Mouse (Mus musculus) cerebellum, adult 2 months (tissue): ENCODE measurements around the gene Srsf2. TPM values are rescaled to one million over a fixed set of nuclear protein-coding genes. Genes with fewer than 3 reads are reported as not detected.

Experiments used
- DNase-seq, 2 experiments: peaks; one replicate each; pipeline ENCODE4 v3.0.0; 2021
- H3K27ac ChIP-seq: fragments of 200-500 bp; 2 replicates; pipeline ENCODE4 v1.5.1; 2012; ENCODE audit warnings: low read length, control low read depth, inconsistent platforms; ENCODE audit not compliant: insufficient read depth
- H3K27me3 ChIP-seq: fragments of 200-500 bp; 2 replicates; pipeline ENCODE4 v1.6.1; 2012; ENCODE audit warnings: inconsistent platforms, mild to moderate bottlenecking, low read length, moderate library complexity; ENCODE audit not compliant: control insufficient read depth, insufficient read depth
- H3K4me1 ChIP-seq: fragments of 200-500 bp; 2 replicates; pipeline ENCODE4 v1.6.1; 2011; ENCODE audit warnings: low read length; ENCODE audit not compliant: control insufficient read depth, insufficient read depth
- H3K4me3 ChIP-seq: fragments of 200-500 bp; replicated peaks from 2 replicates; pipeline ENCODE3; 2011; ENCODE audit warnings: mild to moderate bottlenecking, low read depth, low read length, control low read depth; ENCODE audit not compliant: insufficient read depth
- CTCF ChIP-seq: fragments of 200-500 bp; IDR thresholded peaks from 2 replicates; pipeline ENCODE4 v1.5.1; 2011; ENCODE audit warnings: low read depth, mild to moderate bottlenecking, control low read depth, low read length, moderate library complexity, borderline replicate concordance; ENCODE audit not compliant: insufficient read depth
- POLR2A ChIP-seq: fragments of 200-500 bp; IDR thresholded peaks from 2 replicates; pipeline ENCODE4 v1.6.1; 2011; ENCODE audit warnings: low read length, control low read depth, borderline replicate concordance; ENCODE audit not compliant: insufficient read depth
- WGBS: fragments of 180-500 bp; shearing (Covaris S2); methylation state at CpG from one replicate; pipeline ENCODE4 v1.1.7; 2018; 5-methylcytosine and 5-hydroxymethylcytosine counted together
- polyA plus RNA-seq: library from polyadenylated mRNA; depleted of rRNA; stranded (reverse); fragments of >200 nt; gene quantifications from 2 replicates; pipeline ENCODE4 v1.2.3, GENCODE M21; 2012

Srsf2 gene
- polyA plus RNA-seq, 1 experiment, result 361 TPM

DNA sequence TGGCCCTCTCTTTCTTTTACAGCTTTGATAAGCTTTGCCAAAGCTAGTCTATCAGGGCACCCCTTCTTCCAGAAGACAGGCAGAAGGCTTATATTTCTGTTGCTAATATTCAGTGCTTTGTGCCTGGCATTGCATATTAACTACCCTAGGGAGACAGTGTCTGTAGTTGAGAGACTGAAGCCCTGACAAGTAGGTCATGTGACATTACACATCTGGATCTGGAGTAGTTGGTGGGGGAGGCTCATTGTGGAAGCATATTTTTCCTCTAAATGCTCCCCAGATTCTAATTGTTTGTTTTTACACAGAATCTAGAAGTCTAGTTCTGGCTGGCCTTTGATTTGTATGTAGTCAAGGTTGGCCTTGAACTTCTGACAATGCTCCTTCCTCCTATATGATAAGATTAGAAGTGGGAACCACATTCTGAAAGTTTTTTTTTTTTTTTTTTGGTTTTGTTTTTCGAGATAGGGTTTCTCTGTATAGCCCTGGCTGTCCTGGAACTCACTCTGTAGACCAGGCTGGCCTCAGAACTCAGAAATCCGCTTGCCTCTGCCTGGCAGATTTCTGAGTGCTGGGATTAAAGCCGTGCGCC lies 6.2 kb downstream of the Srsf2 start:
- WGBS, result 47% methylated on average over 4 of the region's 4 CpGs
- H3K4me3 ChIP-seq, result no peak overlapping the region
- H3K27me3 ChIP-seq, result no peaks in the 10 kb centered on the region
- H3K27ac ChIP-seq, result no peak overlapping the region
- TF ChIP-seq CTCF, result no peak
- no peak for TF ChIP-seq POLR2A
- DNase-seq, result no peak
- no peaks in the 10 kb centered on the region; the same call in 1 of the 2 replicates for H3K4me1 ChIP-seq

- Histone ChIP-seq H3K27me3 (no peaks in the 10 kb centered on the region), H3K4me1 (peaks cover 16% of the 10 kb centered on the region), H3K27ac (peak within 1 kb of the TSS; percentile 88), H3K4me3 (peak within 1 kb of the TSS; percentile 99)
- under 1% methylated on average over 72 of the region's 72 CpGs for whole genome bisulfite sequencing
- DNase-seq, result peak; percentile 98 to 99
- TF ChIP-seq POLR2A (peak; percentile 61), CTCF (no peak)
Measured at GRCm38 (mm10) chr11:116843261-116844233, 9.3 kb downstream of the Srsf2 start, which contains the start of the genes Mettl23 and Jmjd6. Mettl23 (plus strand) TSS chr11:116843278. Jmjd6 (minus strand) TSS chr11:116843449.

DNA sequence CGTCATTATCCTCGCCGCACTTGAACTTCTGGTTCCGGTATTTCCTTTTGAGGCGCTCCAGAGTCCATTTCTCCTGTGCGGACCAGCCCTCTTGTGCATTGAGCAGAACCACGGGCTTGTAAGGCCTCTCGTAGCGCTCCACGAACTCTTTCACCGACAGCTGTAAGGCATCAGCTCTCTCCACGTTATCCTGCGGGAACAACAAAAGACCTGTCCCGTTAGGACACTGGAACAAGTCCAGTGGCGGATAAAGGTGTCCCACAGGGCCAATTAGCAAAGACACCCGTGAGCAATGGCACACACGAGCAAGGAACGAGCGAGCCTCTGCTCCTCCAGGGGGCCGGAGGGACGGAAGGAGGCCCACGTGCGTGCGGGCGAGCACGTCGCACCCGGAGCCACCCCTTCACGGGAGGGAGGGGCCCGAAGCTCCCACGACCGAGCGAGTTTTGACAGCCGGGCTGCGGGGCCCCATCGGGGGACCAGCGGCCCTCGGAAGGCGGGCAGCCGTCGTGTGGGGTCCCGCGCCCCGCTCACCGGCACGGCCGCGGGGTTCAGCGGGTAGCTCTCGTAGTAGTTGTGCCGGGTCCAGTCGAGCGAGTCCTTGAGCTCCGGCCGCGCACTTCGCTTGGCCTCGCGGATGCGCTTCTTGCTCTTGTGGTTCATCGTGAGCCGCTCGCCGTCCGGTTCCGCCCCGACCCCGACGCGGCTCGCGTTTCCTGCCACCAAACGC lies 10.2 kb downstream of the Srsf2 start:
- Histone ChIP-seq H3K4me1 (peaks cover 16% of the 10 kb centered on the region), H3K27me3 (no peaks in the 10 kb centered on the region), H3K27ac (peak overlapping the region; percentile 88), H3K4me3 (peak overlapping the region; percentile 99)
- TF ChIP-seq CTCF (no peak), POLR2A (peak; percentile 19; the same call in 1 of the 2 replicates)
- peak; percentile 77 for DNase-seq
- WGBS, result under 1% methylated on average over 73 of the region's 73 CpGs

- no peak overlapping the region for H3K4me3 ChIP-seq
- no peak for TF ChIP-seq CTCF
- TF ChIP-seq POLR2A, result no peak
- H3K27me3 ChIP-seq, result no peaks in the 10 kb centered on the region
- WGBS, result 79% methylated on average over 4 of the region's 4 CpGs
- peaks cover 16% of the 10 kb centered on the region for H3K4me1 ChIP-seq
- H3K27ac ChIP-seq, result no peak overlapping the region
- no peak for DNase-seq
Measured at GRCm38 (mm10) chr11:116840748-116841147, 12.1 kb downstream of the Srsf2 start.

- no peak for DNase-seq
Measured at GRCm38 (mm10) chr11:116839601-116840000, 13.3 kb downstream of the Srsf2 start.

DNA sequence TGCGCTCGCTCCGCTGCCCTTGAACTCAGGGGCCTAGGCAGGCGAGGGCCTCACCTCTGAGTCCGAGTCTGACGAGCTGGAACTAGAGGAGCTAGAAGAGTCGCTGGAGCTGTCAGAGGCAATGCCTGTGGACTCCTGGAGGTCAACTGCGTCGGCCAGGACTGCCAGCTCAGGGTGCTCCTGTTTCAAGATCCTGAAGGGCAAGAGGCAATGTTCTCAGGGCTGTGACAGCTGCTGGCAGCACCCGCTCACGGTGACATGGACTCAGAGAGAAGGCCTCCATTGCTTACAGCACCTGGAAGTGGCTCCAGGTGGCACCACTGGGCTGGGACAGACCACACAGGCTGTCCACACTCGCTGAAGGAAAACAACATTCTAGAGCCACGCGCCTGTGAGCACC lies 14.0 kb downstream of the Srsf2 start:
- 81% methylated on average over 14 of the region's 14 CpGs for WGBS
- H3K4me3 ChIP-seq, result no peak overlapping the region

More at GRCm38 (mm10) chr11:116839601-116840000, 13.3 kb downstream of the Srsf2 start:
- H3K4me1 ChIP-seq, result peaks cover 16% of the 10 kb centered on the region
- WGBS, result 64% methylated on average over 7 of the region's 7 CpGs
- no peak overlapping the region for H3K27ac ChIP-seq
- no peaks in the 10 kb centered on the region for H3K27me3 ChIP-seq
- TF ChIP-seq POLR2A (no peak), CTCF (no peak)
- no peak overlapping the region for H3K4me3 ChIP-seq

DNA sequence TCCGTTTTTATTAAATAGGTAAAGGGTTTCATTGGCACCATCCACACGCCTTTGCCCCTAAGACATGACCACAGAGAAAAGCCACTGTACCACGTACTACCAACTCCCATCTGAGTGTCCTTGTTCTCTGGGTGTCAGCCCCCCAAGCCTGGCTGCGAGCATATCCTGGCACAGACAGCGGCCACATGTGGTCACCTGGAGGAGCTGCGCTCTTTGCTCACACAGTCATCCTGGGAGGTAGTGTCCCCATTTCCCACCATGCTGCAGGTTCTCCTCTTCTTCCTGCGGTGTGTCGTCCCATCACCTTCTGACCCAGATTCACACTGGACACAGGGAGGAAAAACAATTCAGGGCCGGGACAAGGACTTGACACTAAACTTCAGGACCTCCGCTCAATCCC lies 15.5 kb downstream of the Srsf2 start:
- H3K27me3 ChIP-seq, result no peaks in the 10 kb centered on the region
- H3K4me1 ChIP-seq, result peaks cover 16% of the 10 kb centered on the region
- DNase-seq, result no peak
- no peak overlapping the region for H3K27ac ChIP-seq
- TF ChIP-seq CTCF (no peak), POLR2A (no peak)
- 86% methylated on average over 10 of the region's 10 CpGs for WGBS
- H3K4me3 ChIP-seq, result no peak overlapping the region

More for the DNA sequence above, 14.0 kb downstream of the Srsf2 start:
- TF ChIP-seq CTCF, result no peak
- no peak for TF ChIP-seq POLR2A
- peaks cover 16% of the 10 kb centered on the region for H3K4me1 ChIP-seq
- DNase-seq, result no peak
- H3K27me3 ChIP-seq, result no peaks in the 10 kb centered on the region
- no peak overlapping the region for H3K27ac ChIP-seq

GRCm38 (mm10) chr11:116836283-116836682 lies 16.6 kb downstream of the Srsf2 start:
- no peak for DNase-seq
- WGBS, result 82% methylated on average over 4 of the region's 4 CpGs
- Histone ChIP-seq H3K4me3 (no peak overlapping the region), H3K27me3 (no peaks in the 10 kb centered on the region), H3K4me1 (peaks cover 16% of the 10 kb centered on the region), H3K27ac (no peak overlapping the region)
- TF ChIP-seq CTCF, result no peak
- TF ChIP-seq POLR2A, result no peak
